Mouse (Mus musculus) large intestine, adult 2 months (tissue): ENCODE results near the gene Wnk2. TPM values are rescaled to one million over a fixed set of nuclear protein-coding genes. Genes with fewer than 3 reads are reported as not detected.

ENCODE experiments used
- DNase-seq: peaks from one replicate; pipeline ENCODE4 v3.0.0-alpha.2; 2012; ENCODE audit warnings: low read depth, low spot score
- WGBS: fragments of 180-500 bp; shearing (Covaris S2); methylation state at CpG from one replicate; pipeline ENCODE4 v1.1.7; 2018; 5-methylcytosine and 5-hydroxymethylcytosine counted together
- polyA plus RNA-seq: library from polyadenylated mRNA; depleted of rRNA; stranded (reverse); fragments of >200 nt; gene quantifications from 2 replicates; pipeline ENCODE4 v1.2.3, GENCODE M21; 2012; rRNA removed

Gene Wnk2
- polyA plus RNA-seq: 12.6 and 14.8 TPM in 2 replicates

DNA sequence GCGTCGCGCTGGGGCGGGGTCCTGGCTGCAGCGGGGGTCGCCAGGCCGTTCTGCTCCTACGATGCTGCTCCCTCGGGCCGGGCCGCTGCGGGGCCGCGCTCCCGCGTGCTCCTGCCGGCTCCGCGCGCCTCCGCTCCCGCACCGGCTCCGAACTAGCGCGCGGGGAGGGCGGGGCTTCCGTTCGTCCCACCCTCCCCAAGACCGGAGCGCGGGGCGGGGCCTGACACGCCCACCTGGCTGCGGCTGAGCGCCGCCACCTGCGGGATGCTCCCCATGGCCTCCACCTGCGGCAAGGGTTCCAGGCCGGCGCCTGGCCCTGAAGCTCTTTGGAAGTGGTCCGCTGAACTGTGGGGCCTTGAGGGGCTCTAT lies at the start of gene Wnk2:
Gene Wnk2, minus strand, starts transcription at position 157 of the 369 bp plus-strand sequence.
- 1% methylated on average over 43 of the region's 43 CpGs for WGBS
- DNase-seq: no peak

DNA sequence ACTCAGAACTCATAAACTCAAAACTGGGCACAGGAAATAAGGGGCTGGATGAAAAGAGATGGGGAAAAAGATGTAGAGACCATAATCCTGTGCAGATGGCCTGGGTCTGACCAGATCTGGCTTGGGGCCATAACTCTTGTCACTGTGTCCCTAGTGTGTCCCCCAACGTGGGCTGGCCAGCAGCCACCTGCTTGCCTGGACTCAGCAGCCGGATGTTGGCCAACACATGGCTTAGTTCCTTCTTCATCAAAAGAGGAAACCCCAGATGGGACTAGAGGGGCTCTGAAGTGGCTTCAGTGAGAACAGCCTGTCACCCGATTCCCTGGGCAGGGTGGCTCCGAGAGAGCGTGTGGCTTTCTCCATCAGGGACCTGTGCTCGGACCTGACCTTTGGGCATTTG lies 49.0 kb upstream of the Wnk2 start:
- WGBS: 76% methylated on average over 6 of the region's 6 CpGs

GRCm38 (mm10) chr13:49196211-49196610 lies 48.4 kb upstream of the Wnk2 start:
- 80% methylated on average over 5 of the region's 5 CpGs for WGBS
- no peak for DNase-seq

More for the DNA sequence above, 49.0 kb upstream of the Wnk2 start:
- no peak for DNase-seq

DNA sequence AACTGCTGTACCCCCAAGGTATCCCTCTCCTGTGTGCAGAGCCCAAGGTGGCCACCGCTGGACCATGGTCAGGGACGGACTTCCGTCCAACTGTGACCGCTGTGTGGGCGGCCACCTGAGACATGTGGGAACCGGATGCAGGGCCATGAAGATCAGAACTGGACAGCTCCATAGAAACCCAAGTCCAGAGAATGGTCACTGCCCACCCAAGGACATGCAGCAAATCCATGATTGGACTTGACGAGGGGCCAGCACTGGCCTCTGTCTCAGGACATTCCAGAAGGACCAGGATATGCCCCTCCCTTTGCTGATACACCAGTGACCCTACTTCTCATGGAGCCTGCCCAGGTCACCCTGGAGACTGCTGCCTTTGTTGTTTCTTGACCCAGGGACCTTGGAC lies 47.8 kb upstream of the Wnk2 start:
- 93% methylated on average over 7 of the region's 7 CpGs for WGBS
- no peak for DNase-seq

GRCm38 (mm10) chr13:49194811-49195210 lies 47.0 kb upstream of the Wnk2 start:
- no peak for DNase-seq
- 94% methylated on average over 13 of the region's 13 CpGs for WGBS

- DNase-seq: no peak
- WGBS: 95% methylated on average over 17 of the region's 17 CpGs
Observed at GRCm38 (mm10) chr13:49193650-49194049, 45.8 kb upstream of the Wnk2 start.

GRCm38 (mm10) chr13:49192156-49192855 lies 44.5 kb upstream of the Wnk2 start:
- 80% methylated on average over 16 of the region's 16 CpGs for WGBS
- no peak for DNase-seq

- 85% methylated on average over 5 of the region's 5 CpGs for WGBS
Observed at GRCm38 (mm10) chr13:49191673-49192035, 43.8 kb upstream of the Wnk2 start.

DNA sequence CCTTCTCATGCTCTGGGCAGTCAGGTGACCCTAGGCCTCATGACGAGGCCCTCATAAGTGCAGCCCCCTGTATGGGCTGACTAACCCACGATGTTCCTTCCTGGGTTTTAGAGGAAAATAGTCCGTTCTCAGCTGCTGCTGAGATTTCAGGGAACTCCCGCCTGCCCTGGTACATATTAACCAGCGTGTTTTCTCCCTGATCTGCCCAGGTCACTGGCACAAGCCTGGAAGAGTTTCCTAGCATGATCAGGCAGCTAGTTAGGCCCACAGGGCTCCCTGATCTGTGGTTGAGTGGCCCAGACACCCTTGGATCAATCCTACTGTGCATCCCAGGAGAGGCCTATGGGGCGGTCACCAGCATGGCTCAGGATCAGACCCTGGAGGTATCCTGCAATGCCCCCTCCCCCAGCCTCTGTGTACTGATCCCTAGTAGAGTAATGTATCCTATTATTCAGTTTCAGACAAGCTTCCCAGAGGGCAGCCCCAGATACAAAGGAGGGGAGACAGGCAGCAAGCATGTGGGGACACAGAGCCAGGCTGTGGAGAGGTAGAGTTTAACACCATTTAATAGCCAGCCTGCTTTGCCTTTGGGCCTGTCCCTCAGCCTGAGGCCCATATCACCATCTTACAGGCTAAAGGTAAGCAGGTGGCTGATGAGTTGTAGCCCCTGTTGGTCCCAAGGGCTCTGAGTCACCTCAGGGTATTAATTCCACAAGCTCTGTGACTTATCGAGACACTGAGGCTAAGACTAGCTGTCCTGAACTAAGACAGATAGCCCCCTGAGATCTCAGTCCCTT lies 43.3 kb upstream of the Wnk2 start:
- 42% methylated on average over 7 of the region's 7 CpGs for WGBS
- DNase-seq: no peak

More at GRCm38 (mm10) chr13:49191673-49192035, 43.8 kb upstream of the Wnk2 start:
- no peak for DNase-seq

DNA sequence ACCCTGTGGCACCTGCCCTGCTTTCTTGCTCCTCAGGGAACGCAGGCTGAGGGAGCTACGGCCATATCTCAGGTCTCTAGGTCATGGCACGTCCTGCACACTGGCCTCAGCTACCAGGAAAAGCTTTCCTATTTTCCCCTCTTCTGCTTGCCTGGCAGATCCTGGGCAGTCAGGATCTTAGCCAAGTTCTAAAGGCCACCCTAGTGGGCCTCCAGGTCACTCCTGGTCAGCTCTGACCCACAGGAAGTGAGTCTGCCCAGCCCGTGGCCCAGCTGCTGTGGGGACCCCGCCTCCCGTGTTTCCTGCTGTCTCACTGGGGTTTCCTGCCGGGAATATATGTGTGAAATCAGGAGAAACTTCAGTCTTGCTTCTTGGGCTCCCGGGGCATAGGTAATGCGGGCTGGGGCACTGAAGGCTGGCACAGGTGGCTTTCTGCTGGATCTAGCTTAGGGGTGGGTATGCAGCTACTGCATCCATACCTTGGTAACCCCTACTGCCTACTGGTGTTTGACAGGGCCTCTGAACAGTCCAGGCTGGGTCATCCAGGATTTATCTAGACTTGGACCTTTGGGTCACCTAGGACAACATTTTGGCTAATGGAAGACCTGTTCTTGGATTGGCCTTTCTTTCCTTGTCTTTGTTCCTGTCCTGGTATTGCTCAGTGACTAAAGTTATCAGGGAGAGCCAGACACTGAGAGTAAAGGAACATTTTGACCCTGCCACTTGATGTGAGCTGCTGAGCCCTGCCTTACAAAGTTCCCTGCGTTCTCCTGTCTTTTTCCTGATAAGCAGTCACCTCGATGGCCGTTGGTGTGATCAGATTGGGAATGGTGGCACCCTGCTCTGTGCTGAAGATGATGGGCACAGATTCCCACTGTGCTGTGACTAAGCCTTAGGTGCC lies 42.4 kb upstream of the Wnk2 start:
- DNase-seq: no peak
- 50% methylated on average over 12 of the region's 12 CpGs for WGBS

- DNase-seq: no peak
- WGBS: 78% methylated on average over 2 of the region's 2 CpGs
Observed at GRCm38 (mm10) chr13:49188966-49189360, 41.1 kb upstream of the Wnk2 start.

- WGBS: 17% methylated on average over 15 of the region's 15 CpGs
- no peak for DNase-seq
Observed at GRCm38 (mm10) chr13:49188219-49188965, 40.6 kb upstream of the Wnk2 start.

- WGBS: under 1% methylated on average over 85 of the region's 87 CpGs
- DNase-seq: no peak
Observed at GRCm38 (mm10) chr13:49187288-49188218, 39.7 kb upstream of the Wnk2 start, which contains the start of gene Ninj1. Gene Ninj1, plus strand, starts transcription at chr13:49187485.

DNA sequence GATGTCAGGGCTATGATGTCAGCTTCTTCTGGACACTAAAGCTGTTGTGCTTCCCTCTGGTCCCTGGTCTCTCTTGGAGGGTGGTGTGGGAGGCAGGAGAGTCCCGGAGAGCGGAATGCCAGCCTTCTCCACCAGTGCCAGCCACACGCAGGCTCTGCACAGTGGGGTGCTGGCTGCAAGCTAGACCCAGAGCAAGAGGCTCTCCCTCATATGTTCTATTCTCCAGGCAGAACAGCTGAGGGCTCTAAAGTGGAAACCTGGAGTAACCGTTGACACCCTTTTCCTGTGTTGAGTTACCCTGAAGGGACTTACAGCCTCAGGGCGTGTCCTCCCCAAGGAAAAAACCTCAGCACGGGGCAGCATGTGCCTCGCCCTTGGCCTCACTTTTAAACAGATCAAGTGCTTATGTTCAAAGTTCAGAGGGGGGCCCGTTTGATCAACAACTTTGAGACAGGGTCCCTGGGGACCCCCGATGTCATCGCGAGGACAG lies 39.0 kb upstream of the Wnk2 start:
- 12% methylated on average over 11 of the region's 11 CpGs for WGBS

DNA sequence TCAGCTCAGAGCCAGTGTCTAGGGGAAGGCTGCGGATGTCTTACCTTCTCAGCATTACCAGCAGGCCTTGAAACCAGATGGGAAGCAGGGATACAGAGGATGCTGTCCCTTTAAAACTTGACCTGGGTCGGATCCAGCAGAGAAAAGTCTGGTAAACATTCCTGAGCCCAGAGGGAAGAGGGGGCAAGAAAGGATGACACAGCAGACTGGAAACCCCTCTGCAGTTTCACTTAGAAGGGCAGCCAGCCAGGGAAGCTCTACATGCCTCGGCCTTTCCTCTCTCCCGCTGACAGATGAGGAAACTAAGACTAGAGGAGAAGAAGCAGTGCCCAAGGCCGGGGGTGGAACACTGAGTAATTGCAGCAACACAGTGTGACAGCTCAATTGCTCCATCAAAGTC lies 35.8 kb upstream of the Wnk2 start:
- WGBS: 49% methylated on average over 5 of the region's 5 CpGs
- no peak for DNase-seq

More for the DNA sequence above, 39.0 kb upstream of the Wnk2 start:
- no peak for DNase-seq

GRCm38 (mm10) chr13:49183161-49183560 lies 35.3 kb upstream of the Wnk2 start:
- 58% methylated on average over 5 of the region's 5 CpGs for WGBS
- no peak for DNase-seq

- DNase-seq: no peak
- WGBS: 92% methylated on average over 3 of the region's 3 CpGs
Observed at GRCm38 (mm10) chr13:49181411-49181984, 33.7 kb upstream of the Wnk2 start.

GRCm38 (mm10) chr13:49180691-49181090 lies 32.9 kb upstream of the Wnk2 start:
- DNase-seq: no peak
- 23% methylated on average over 1 of the region's 1 CpGs for WGBS
